Mouse (Mus musculus) limb, embryonic 11.5 days (tissue): Measurements from ENCODE around the gene Fam71b. TPM values are rescaled to one million over a fixed set of nuclear protein-coding genes. Genes with fewer than 3 reads are reported as not detected.

ENCODE experiments used
- ATAC-seq: fragments of 200-750 bp; cut with Nextera tagmentation; 2 replicates; pipeline ENCODE4 v1.8.0; 2017; ENCODE audit warnings: low read depth; ENCODE audit not compliant: insufficient number of reproducible peaks, low FRiP score, low TSS enrichment
- DNase-seq: peaks from one replicate; pipeline ENCODE4 v3.0.0-alpha.2; 2015; ENCODE audit warnings: low spot score
- H3K27ac ChIP-seq: fragments of 300-500 bp; sonication (generic); replicated peaks from 2 replicates; pipeline ENCODE4 v1.5.1; 2014; ENCODE audit warnings: low read depth, mild to moderate bottlenecking, low read length
- H3K27me3 ChIP-seq: fragments of 300-500 bp; sonication (generic); 2 replicates; pipeline ENCODE4 v1.6.1; 2014; ENCODE audit warnings: mild to moderate bottlenecking, low read length, mixed read lengths; ENCODE audit not compliant: control insufficient read depth, insufficient read depth
- H3K36me3 ChIP-seq: fragments of 300-500 bp; sonication (generic); 2 replicates; pipeline ENCODE4 v1.6.1; 2014; ENCODE audit warnings: mild to moderate bottlenecking, low read length, moderate library complexity, mixed read lengths; ENCODE audit not compliant: control insufficient read depth, insufficient read depth
- H3K4me1 ChIP-seq: fragments of 300-500 bp; sonication (generic); 2 replicates; pipeline ENCODE4 v1.6.1; 2014; ENCODE audit warnings: low read length, mixed read lengths; ENCODE audit not compliant: control insufficient read depth, insufficient read depth
- H3K4me2 ChIP-seq: fragments of 300-500 bp; sonication (generic); 2 replicates; pipeline ENCODE4 v1.6.1; 2014; ENCODE audit warnings: low read depth, mild to moderate bottlenecking, moderate library complexity; ENCODE audit not compliant: severe bottlenecking
- H3K4me3 ChIP-seq: fragments of 300-500 bp; sonication (generic); 2 replicates; pipeline ENCODE4 v1.5.1; 2014; ENCODE audit warnings: low read depth, low read length
- H3K9ac ChIP-seq: fragments of 300-500 bp; sonication (generic); 2 replicates; pipeline ENCODE4 v1.6.1; 2014; ENCODE audit warnings: mild to moderate bottlenecking, low read length
- H3K9me3 ChIP-seq: fragments of 300-500 bp; sonication (generic); 2 replicates; pipeline ENCODE4 v1.6.1; 2016; ENCODE audit warnings: low read length; ENCODE audit not compliant: control insufficient read depth
- WGBS: fragments of 180-500 bp; shearing (Covaris S2); extraction: QIAGEN DNeasy Blood & Tissue Kit; methylation state at CpG from one replicate; pipeline ENCODE4 v1.1.7; 2014; 5-methylcytosine and 5-hydroxymethylcytosine counted together
- polyA plus RNA-seq: library from polyadenylated mRNA; unstranded; fragments of >200 nt; fragmentation: Nextera tagmentation; extraction: Ambion mirVana; gene quantifications from 2 replicates; pipeline ENCODE4 v1.2.1, GENCODE M21; 2014

Fam71b gene
- polyA plus RNA-seq, 1 experiment from 2014 or later, result not detected

GRCm38 (mm10) chr11:46390621-46391020, 5.7 kb upstream of the Fam71b start:
- DNase-seq (no peak), ATAC-seq (no peak)
- 52% methylated on average over 3 of the region's 3 CpGs for WGBS
- Histone ChIP-seq H3K36me3 (no peaks in the 10 kb centered on the region), H3K9me3 (no peaks in the 10 kb centered on the region), H3K4me2 (no peak overlapping the region), H3K4me3 (no peak overlapping the region), H3K9ac (no peak overlapping the region), H3K27me3 (no peaks in the 10 kb centered on the region), H3K4me1 (no peaks in the 10 kb centered on the region), H3K27ac (no peak overlapping the region)

GRCm38 (mm10) chr11:46392890-46393289, 3.5 kb upstream of the Fam71b start:
- no peak overlapping the region for H3K9ac ChIP-seq
- no peak for ATAC-seq
- H3K27me3 ChIP-seq, result no peaks in the 10 kb centered on the region
- DNase-seq, result no peak
- H3K36me3 ChIP-seq, result no peaks in the 10 kb centered on the region
- no peaks in the 10 kb centered on the region for H3K4me1 ChIP-seq
- no peak overlapping the region for H3K4me3 ChIP-seq
- H3K4me2 ChIP-seq, result no peak overlapping the region
- no peaks in the 10 kb centered on the region for H3K9me3 ChIP-seq
- no peak overlapping the region for H3K27ac ChIP-seq
- 87% methylated on average over 7 of the region's 7 CpGs for WGBS

GRCm38 (mm10) chr11:46393413-46393812, 2.9 kb upstream of the Fam71b start:
- Histone ChIP-seq H3K4me2 (no peak overlapping the region), H3K27ac (no peak overlapping the region), H3K27me3 (no peaks in the 10 kb centered on the region), H3K9ac (no peak overlapping the region), H3K4me3 (no peak overlapping the region), H3K9me3 (no peaks in the 10 kb centered on the region), H3K4me1 (no peaks in the 10 kb centered on the region), H3K36me3 (no peaks in the 10 kb centered on the region)
- DNase-seq (no peak), ATAC-seq (no peak)
- 87% methylated on average over 4 of the region's 4 CpGs for WGBS

GRCm38 (mm10) chr11:46395088-46395487, 1.3 kb upstream of the Fam71b start:
- ATAC-seq (no peak), DNase-seq (no peak)
- H3K9ac ChIP-seq, result no peak overlapping the region
- 90% methylated on average over 2 of the region's 2 CpGs for WGBS
- no peaks in the 10 kb centered on the region for H3K9me3 ChIP-seq
- no peak overlapping the region for H3K4me2 ChIP-seq
- H3K4me3 ChIP-seq, result no peak overlapping the region
- no peaks in the 10 kb centered on the region for H3K27me3 ChIP-seq
- no peaks in the 10 kb centered on the region for H3K4me1 ChIP-seq
- no peaks in the 10 kb centered on the region for H3K36me3 ChIP-seq
- H3K27ac ChIP-seq, result no peak overlapping the region

GRCm38 (mm10) chr11:46395698-46396097, 661 bp upstream of the Fam71b start:
- no peak overlapping the region for H3K27ac ChIP-seq
- no peaks in the 10 kb centered on the region for H3K27me3 ChIP-seq
- no peaks in the 10 kb centered on the region for H3K9me3 ChIP-seq
- WGBS, result 92% methylated on average over 2 of the region's 2 CpGs
- H3K36me3 ChIP-seq, result no peaks in the 10 kb centered on the region
- H3K4me2 ChIP-seq, result no peak overlapping the region
- DNase-seq, result no peak
- no peak for ATAC-seq
- H3K4me1 ChIP-seq, result no peaks in the 10 kb centered on the region
- H3K4me3 ChIP-seq, result no peak overlapping the region
- no peak overlapping the region for H3K9ac ChIP-seq

- ATAC-seq (no peak), DNase-seq (no peak)
- H3K4me1 ChIP-seq, result no peaks in the 10 kb centered on the region
- H3K27me3 ChIP-seq, result no peaks in the 10 kb centered on the region
- 85% methylated on average over 4 of the region's 4 CpGs for WGBS
- no peak overlapping the region for H3K4me2 ChIP-seq
- no peak overlapping the region for H3K9ac ChIP-seq
- H3K4me3 ChIP-seq, result no peak overlapping the region
- no peak overlapping the region for H3K27ac ChIP-seq
- no peaks in the 10 kb centered on the region for H3K9me3 ChIP-seq
- no peaks in the 10 kb centered on the region for H3K36me3 ChIP-seq
These were observed 461 bp downstream of the Fam71b start for GRCm38 (mm10) chr11:46396860-46397179.

- 52% methylated on average over 2 of the region's 2 CpGs for WGBS
- H3K9me3 ChIP-seq, result no peaks in the 10 kb centered on the region
- no peak overlapping the region for H3K9ac ChIP-seq
- ATAC-seq, result no peak
- H3K4me2 ChIP-seq, result no peak overlapping the region
- H3K36me3 ChIP-seq, result no peaks in the 10 kb centered on the region
- H3K27me3 ChIP-seq, result no peaks in the 10 kb centered on the region
- no peak overlapping the region for H3K4me3 ChIP-seq
- no peak overlapping the region for H3K27ac ChIP-seq
- no peak for DNase-seq
- no peaks in the 10 kb centered on the region for H3K4me1 ChIP-seq
These were observed 1.5 kb downstream of the Fam71b start for GRCm38 (mm10) chr11:46397900-46398299.

- Histone ChIP-seq H3K27ac (no peak overlapping the region), H3K9ac (no peak overlapping the region), H3K9me3 (no peaks in the 10 kb centered on the region), H3K4me3 (no peak overlapping the region), H3K36me3 (no peaks in the 10 kb centered on the region), H3K4me1 (no peaks in the 10 kb centered on the region), H3K27me3 (no peaks in the 10 kb centered on the region), H3K4me2 (no peak overlapping the region)
- no peak for DNase-seq
- ATAC-seq, result no peak
- 88% methylated on average over 4 of the region's 4 CpGs for WGBS
These were observed 2.1 kb downstream of the Fam71b start for GRCm38 (mm10) chr11:46398473-46398872.

- ATAC-seq (no peak), DNase-seq (no peak)
- 77% methylated on average over 5 of the region's 5 CpGs for WGBS
- no peaks in the 10 kb centered on the region for H3K36me3 ChIP-seq
- no peak overlapping the region for H3K4me2 ChIP-seq
- H3K27me3 ChIP-seq, result no peaks in the 10 kb centered on the region
- no peaks in the 10 kb centered on the region for H3K9me3 ChIP-seq
- no peak overlapping the region for H3K27ac ChIP-seq
- H3K4me1 ChIP-seq, result no peaks in the 10 kb centered on the region
- H3K4me3 ChIP-seq, result no peak overlapping the region
- no peak overlapping the region for H3K9ac ChIP-seq
These were observed 2.6 kb downstream of the Fam71b start for GRCm38 (mm10) chr11:46398933-46399383.
